Mouse (Mus musculus): Measurements from ENCODE around the gene Gm21977.
"Not testable (repeated sequence)": the region's sequence is repeated elsewhere in the genome, so short reads cannot be mapped to it uniquely, and the experiment has no call there.

The Gm21977 gene

GRCm38 (mm10) chr14:42853377-42853776 is at the start of gene Gm21977:
Gene Gm21977 (minus strand): TSS chr14:42853477.
- DNase-seq (ENCODE audit: low spot score), result not testable (repeated sequence)
